Mouse (Mus musculus): ENCODE measurements around the gene Cacna1d. TPM values are rescaled to one million over a fixed set of nuclear protein-coding genes. Genes with fewer than 3 reads are reported as not detected.

The Cacna1d gene
- polyA plus RNA-seq, 1 experiment from 2014 or later: 8.5 TPM

DNA sequence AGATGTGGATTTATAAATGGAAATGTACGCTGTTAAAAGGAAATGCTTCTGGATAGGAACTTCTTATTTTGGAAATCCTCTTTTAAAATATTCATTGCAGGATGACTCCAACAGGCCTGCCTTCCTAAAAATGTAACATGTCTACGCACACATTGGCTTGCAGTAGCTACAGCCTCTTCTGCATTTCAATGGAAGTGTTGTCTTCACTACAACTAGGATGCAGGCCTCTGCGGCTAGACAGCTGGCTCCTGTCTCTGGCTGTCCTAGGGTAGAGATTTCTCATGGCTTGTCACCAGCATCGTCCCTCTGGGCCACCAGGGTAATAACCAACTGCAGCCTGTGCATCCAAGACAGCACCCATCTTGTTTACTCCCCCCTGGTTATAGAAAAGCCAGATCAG is 293.1 kb downstream of the Cacna1d start:
- no peaks in the 10 kb centered on the region for H3K9me3 ChIP-seq
- no peak for DNase-seq (ENCODE audit: low spot score)
- H3K36me3 ChIP-seq: no peaks in the 10 kb centered on the region
- 83% methylated on average over 4 of the region's 4 CpGs for WGBS
- H3K4me1 ChIP-seq: peaks cover 17% of the 10 kb centered on the region
- H3K4me3 ChIP-seq: no peak overlapping the region
- H3K27me3 ChIP-seq (ENCODE audit: insufficient read depth, poor library complexity, severe bottlenecking): no peaks in the 10 kb centered on the region
- no peak overlapping the region for H3K27ac ChIP-seq

DNA sequence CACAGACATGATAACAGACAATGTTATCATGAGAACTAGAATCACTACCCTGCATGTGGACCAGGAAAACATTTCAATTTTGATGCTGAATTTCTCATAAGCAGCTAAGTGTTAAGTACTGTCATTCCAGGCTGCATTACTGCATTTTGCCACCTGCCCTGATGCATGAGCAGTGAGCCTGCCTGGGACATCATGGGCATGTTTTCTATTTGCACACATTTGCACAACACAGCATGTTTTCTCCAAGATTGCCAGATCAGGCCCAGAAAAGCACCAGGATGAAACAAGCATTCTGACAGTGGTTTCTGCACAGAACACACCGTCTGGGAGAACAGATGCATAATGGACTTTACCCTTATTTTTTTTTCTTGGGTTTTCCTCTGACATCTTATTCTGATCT is 294.3 kb downstream of the Cacna1d start:
- DNase-seq (ENCODE audit: low spot score): no peak
- H3K4me1 ChIP-seq: peaks cover 17% of the 10 kb centered on the region
- H3K36me3 ChIP-seq: no peaks in the 10 kb centered on the region
- H3K27ac ChIP-seq: no peak overlapping the region
- H3K27me3 ChIP-seq (ENCODE audit: insufficient read depth, poor library complexity, severe bottlenecking): no peaks in the 10 kb centered on the region
- no peaks in the 10 kb centered on the region for H3K9me3 ChIP-seq
- 84% methylated on average over 1 of the region's 1 CpGs for WGBS
- no peak overlapping the region for H3K4me3 ChIP-seq

DNA sequence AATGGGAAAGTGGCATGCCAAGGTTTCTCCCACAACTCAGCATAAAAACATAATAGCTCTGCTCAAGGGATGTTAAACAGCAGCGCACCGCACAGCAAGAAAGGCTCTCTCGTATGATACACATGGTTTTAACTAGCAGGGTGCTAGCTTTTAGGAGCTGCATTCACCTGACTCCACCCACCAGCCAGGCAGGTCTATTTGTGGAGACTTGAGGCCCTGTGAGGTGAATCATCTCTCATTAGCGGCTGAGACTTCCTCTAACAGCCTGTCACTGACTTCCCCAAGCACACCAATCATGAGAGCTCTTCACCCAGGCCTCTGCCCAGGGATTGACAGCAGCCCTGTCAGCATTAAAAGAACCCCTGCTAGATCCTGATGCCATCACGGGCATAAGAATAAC is 295.0 kb downstream of the Cacna1d start:
- Histone ChIP-seq H3K4me3 (no peak overlapping the region), H3K4me1 (peaks cover 17% of the 10 kb centered on the region), H3K9me3 (no peaks in the 10 kb centered on the region), H3K36me3 (no peaks in the 10 kb centered on the region), H3K27me3 (ENCODE audit: insufficient read depth, poor library complexity, severe bottlenecking) (no peaks in the 10 kb centered on the region), H3K27ac (no peak overlapping the region)
- WGBS: 50% methylated on average over 5 of the region's 5 CpGs
- DNase-seq (ENCODE audit: low spot score): no peak

DNA sequence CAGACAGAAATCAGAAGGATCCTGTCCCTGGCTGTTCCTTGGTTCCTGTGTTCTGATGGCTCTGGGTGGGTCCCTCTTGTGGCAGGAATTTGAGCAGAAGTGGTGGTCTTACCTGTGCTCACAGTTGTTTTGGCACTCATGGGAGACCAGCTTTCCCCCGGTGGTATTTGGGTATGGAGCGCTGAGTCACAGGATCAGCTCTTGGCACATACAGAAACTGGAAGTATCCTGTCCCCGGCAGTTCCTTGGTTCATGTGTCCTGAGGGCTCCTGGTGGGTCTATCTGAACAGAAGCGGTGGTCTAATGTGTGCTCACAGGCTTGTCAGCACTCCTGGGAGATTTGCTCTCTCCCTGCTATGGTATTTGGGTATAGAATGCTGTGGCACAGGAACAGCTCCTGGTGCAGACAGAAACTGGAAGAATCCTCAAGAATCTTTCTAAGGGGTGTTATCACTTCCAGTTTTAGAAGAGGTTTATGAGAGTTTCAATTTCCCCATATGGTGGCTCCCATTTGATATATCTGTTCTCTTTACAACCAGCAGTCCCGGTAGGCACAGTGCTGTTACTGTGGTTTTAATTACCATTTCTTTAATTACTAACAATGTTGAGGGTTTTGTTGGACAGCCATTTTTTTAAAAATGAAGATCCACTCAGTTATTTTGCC is 300.8 kb downstream of the Cacna1d start:
- 84% methylated on average over 5 of the region's 5 CpGs for WGBS
- Histone ChIP-seq H3K9me3 (no peaks in the 10 kb centered on the region), H3K27ac (no peak overlapping the region), H3K27me3 (ENCODE audit: insufficient read depth, poor library complexity, severe bottlenecking) (no peaks in the 10 kb centered on the region), H3K36me3 (no peaks in the 10 kb centered on the region), H3K4me3 (no peak overlapping the region), H3K4me1 (no peaks in the 10 kb centered on the region)
- no peak for DNase-seq (ENCODE audit: low spot score)

DNA sequence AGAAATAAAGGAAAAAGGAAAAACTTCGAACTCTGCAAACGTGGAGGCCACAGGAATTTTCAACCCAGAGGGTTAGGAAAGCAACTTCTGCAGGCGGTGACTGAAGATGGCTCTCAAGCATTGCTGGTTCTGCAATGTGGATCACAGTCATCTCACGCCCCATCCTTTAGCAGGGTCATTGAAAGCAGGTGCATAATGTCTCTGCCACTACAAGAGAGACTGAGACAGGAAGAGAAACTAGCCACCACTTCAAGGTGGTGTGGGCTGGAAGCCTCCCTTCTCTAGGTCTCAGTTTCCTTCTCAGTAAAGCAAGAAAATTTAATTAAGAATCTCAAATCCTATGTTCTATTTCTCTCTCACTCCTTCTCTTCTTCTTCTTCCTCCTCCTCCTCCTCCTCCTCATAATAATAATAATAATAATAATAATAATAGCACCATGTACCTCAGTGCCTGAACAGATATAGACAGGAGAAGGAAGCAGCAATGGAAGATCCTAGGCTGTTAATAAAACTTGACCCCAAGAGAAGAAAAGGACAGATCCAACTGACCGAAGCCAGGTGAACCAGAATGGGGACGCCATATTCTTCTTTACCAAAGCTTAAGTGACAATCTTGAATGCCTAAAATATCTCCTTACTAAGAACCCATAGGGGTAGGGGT is 305.5 kb downstream of the Cacna1d start:
- Histone ChIP-seq H3K27me3 (ENCODE audit: insufficient read depth, poor library complexity, severe bottlenecking) (no peaks in the 10 kb centered on the region), H3K4me1 (no peaks in the 10 kb centered on the region), H3K9me3 (no peaks in the 10 kb centered on the region), H3K36me3 (no peaks in the 10 kb centered on the region), H3K27ac (no peak overlapping the region), H3K4me3 (no peak overlapping the region)
- WGBS: 87% methylated on average over 6 of the region's 6 CpGs
- no peak for DNase-seq (ENCODE audit: low spot score)

DNA sequence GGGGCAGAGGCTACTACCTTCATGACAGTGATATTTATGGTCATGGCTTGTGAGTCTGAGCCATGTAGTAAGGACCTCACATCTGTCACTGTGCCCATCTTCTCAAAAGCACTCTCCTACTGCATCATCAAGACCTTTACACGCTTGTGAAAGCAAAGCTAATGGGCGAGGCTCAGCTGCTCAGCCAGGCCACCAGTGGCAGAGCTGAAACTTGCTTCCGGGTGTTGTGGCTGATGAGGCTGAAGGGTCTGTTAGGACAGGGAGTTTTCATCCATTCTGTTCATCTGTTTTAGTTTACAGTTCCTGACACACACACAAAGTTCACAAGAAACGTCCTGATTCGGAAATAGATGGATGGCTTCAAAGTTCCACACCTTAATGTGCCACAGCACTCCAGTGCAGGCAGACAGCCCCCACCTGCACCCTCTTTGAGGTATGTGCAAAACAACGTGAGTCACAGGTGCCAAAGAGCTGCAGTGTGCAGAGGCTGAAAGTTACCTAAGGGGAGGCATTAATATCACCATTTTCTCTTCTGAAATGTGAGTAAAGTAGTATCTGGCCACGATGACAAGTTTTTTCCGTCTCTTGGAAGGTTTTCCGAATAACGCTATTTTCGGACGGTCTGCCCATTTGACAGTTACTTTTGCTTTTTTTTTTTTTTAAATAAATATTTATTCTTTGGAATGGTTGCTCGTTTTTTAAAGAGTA is 306.7 kb downstream of the Cacna1d start:
- 82% methylated on average over 13 of the region's 13 CpGs for WGBS
- H3K36me3 ChIP-seq: no peaks in the 10 kb centered on the region
- H3K4me1 ChIP-seq: no peaks in the 10 kb centered on the region
- no peak overlapping the region for H3K27ac ChIP-seq
- H3K27me3 ChIP-seq (ENCODE audit: insufficient read depth, poor library complexity, severe bottlenecking): no peaks in the 10 kb centered on the region
- no peak for DNase-seq (ENCODE audit: low spot score)
- H3K9me3 ChIP-seq: no peaks in the 10 kb centered on the region
- H3K4me3 ChIP-seq: no peak overlapping the region

DNA sequence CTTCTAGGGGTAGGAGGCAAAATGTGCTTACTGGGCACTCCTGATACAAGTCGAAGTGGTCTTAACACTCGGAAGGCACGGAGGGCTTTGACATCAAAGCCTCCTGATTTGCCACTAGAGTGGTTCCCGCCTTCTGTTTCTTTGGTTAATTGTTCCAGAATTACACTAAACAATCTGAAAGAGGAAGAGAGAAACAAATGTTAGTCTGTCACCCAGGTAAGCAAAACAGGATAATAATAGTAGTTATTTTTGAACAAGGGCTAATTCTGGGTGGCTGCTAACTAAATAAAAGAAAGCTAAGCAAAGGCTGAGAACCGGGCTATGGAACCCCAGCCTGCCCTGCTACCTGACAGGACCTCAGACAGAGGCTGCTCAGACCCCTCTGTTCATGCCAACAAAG is 307.2 kb downstream of the Cacna1d start:
- no peak for DNase-seq (ENCODE audit: low spot score)
- H3K27me3 ChIP-seq (ENCODE audit: insufficient read depth, poor library complexity, severe bottlenecking): no peaks in the 10 kb centered on the region
- H3K4me3 ChIP-seq: no peak overlapping the region
- 74% methylated on average over 5 of the region's 5 CpGs for WGBS
- no peak overlapping the region for H3K27ac ChIP-seq
- no peaks in the 10 kb centered on the region for H3K9me3 ChIP-seq
- H3K36me3 ChIP-seq: no peaks in the 10 kb centered on the region
- H3K4me1 ChIP-seq: no peaks in the 10 kb centered on the region

DNA sequence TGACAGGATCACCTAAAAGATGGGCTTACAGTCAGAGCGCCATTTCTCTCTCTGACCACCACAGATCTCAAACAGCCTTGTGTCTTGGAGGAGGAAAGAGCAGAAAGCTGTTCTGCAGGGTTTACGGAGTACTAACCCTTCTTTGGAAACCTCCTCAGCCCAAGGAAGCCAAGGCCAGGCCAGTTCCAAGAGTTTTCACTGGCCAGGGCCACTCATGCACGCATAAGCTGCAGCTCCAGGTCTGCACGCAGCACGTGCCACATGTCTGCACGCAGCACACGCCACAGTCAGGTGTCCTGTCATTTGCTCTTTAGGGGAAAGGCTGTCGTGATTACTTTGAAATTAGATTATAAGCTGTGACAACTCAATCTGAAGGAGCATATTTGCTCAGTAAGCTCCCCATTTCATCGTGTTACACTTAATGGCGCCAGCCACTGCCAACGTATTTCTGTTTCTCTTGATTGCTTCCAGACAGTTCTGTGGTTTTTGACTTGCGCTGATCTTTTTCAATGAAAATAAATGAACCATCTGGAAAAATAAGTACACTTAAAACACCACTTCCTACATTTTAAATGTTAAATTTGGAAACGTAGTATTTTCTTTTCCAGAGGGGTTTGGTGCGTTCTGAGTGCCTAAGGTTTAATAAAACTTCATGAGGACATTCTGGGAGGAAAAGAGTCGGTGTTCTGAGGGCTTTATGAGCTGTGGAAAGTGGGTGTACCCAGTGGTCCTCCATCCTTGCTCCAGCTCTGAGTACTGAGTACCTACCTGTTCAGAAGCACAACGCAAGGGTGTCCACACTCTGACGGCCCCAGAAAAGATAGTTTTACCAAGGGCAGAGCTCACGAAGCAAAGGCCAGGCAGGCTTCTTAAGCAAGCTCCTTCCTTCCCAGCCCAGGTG is 308.4 kb downstream of the Cacna1d start:
- WGBS: 84% methylated on average over 18 of the region's 18 CpGs

DNA sequence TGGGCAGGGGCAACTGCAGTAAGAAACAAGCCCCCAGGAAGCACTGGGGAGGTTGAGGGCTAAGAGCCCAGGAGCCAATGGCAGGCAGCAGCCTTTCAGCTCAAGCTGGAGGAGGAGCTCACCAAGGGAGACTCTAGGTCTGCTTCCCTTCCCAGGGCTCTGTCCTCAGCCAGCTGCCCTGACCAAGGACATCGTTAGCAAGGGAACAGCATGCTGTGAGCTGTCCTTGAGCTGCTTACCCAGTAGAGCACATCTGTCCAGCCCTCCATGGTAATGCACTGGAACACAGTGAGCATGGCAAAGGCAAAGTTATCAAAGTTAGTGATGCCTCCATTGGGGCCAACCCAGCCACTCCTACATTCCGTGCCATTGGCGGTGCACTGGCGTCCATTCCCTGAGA is 312.9 kb downstream of the Cacna1d start:
- Histone ChIP-seq H3K27ac (0 out of 2 replicates have a peak overlapping the region, but pooled peaks have one; percentile 16), H3K4me1 (peaks cover 9% of the 10 kb centered on the region), H3K27me3 (ENCODE audit: insufficient read depth, poor library complexity, severe bottlenecking) (no peaks in the 10 kb centered on the region), H3K4me3 (no peak overlapping the region), H3K9me3 (no peaks in the 10 kb centered on the region), H3K36me3 (no peaks in the 10 kb centered on the region)
- 75% methylated on average over 4 of the region's 4 CpGs for WGBS
- DNase-seq (ENCODE audit: low spot score): no peak

More for the DNA sequence above, 308.4 kb downstream of the Cacna1d start:
- Histone ChIP-seq H3K27me3 (ENCODE audit: insufficient read depth, poor library complexity, severe bottlenecking) (no peaks in the 10 kb centered on the region), H3K4me3 (no peak overlapping the region), H3K36me3 (no peaks in the 10 kb centered on the region), H3K9me3 (no peaks in the 10 kb centered on the region), H3K4me1 (peaks cover 6% of the 10 kb centered on the region), H3K27ac (no peak overlapping the region)
- no peak for DNase-seq (ENCODE audit: low spot score)

DNA sequence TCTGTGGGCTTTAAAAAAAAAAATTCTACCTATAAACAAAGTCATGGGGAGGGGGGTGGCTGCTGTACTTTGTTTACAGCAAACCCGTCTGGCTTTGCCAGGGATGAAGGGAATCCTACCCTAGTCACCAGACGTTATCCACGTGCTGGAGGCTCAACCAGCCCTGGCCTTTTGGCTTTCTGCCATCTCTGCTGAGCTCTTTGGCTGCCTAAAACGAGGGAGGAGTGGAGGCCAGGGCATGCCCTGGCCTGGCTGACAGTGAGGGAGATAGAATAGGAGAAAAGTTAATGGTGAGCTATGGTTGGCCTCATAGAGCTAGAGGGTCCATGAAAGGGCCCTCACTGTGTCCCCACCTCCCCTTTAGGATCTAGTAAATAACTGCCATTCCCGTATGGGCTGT is 313.4 kb downstream of the Cacna1d start:
- H3K9me3 ChIP-seq: no peaks in the 10 kb centered on the region
- no peak for DNase-seq (ENCODE audit: low spot score)
- peaks cover 9% of the 10 kb centered on the region for H3K4me1 ChIP-seq
- WGBS: 47% methylated on average over 5 of the region's 5 CpGs
- H3K36me3 ChIP-seq: no peaks in the 10 kb centered on the region
- H3K27me3 ChIP-seq (ENCODE audit: insufficient read depth, poor library complexity, severe bottlenecking): no peaks in the 10 kb centered on the region
- no peak overlapping the region for H3K4me3 ChIP-seq
- H3K27ac ChIP-seq: 0 out of 2 replicates have a peak overlapping the region, but pooled peaks have one; percentile 16

DNA sequence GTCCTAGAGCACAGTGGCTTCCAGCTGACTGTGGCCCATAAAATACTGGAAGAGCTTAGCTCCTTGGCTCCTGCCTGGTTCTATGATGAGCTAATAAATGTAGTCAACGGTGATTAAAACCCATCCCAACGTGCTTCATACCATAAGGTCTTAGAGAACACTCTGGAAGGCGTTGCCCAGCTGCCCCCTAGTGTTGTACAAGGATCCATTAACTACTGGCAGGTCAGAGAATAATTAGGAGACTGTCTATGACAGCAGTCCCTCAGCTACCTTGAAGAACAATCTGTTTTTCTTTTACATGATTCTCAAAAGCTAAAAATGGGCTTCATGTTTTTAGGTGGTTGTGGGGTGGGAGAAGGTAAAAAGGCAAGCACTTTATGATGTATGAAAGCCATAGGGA is 315.9 kb downstream of the Cacna1d start:
- no peak for DNase-seq (ENCODE audit: low spot score)
- no peak overlapping the region for H3K27ac ChIP-seq
- no peaks in the 10 kb centered on the region for H3K27me3 ChIP-seq (ENCODE audit: insufficient read depth, poor library complexity, severe bottlenecking)
- WGBS: 70% methylated on average over 3 of the region's 3 CpGs
- no peaks in the 10 kb centered on the region for H3K36me3 ChIP-seq
- H3K4me3 ChIP-seq: no peak overlapping the region
- peaks cover 16% of the 10 kb centered on the region for H3K4me1 ChIP-seq
- no peaks in the 10 kb centered on the region for H3K9me3 ChIP-seq

DNA sequence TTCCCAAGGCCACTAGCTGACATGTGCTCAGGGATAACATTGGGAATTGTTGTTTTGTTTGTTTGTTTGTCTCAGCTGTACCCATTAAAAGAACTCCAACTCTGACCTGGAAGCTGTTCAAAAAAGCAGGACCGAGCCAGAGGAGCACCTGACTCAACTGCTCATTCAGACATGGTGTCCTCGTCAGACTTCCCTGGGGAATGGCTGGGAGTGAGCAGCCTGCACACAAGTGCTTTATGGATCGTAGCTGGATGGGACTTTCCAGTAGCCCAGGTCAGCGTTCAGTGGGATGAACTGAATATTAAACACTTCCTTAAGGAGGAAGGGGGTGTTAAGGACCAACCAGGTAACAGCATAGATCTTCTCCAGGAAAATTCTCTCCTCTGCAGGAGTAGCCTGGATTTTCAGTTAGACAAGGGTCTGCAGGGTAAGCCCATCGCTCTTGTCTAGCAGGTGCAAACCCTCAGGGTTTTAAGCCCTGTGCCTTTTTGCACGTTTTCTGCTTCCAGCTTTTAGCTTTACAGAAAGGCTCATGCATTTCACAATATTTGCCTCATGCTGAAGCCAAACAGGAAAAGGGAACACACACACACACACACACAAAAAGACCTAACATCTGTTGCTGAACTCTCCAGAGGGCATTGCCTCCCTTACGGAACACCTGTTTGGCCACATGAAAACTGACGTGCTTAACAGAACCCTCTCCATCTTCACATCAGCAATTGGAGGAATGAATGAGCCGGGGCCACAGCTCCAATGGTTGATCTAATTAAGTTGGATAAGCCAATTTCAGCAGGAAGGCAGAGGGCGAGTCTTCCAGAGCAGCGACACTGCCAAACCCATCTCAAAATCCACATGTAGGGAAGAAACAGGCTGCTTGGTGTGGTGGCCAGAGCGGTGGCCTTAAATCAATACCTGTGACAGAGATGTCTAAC is 318.2 kb downstream of the Cacna1d start:
- H3K27me3 ChIP-seq (ENCODE audit: insufficient read depth, poor library complexity, severe bottlenecking): no peaks in the 10 kb centered on the region
- WGBS: 80% methylated on average over 12 of the region's 12 CpGs

More for the DNA sequence above, 318.2 kb downstream of the Cacna1d start:
- H3K4me1 ChIP-seq: peaks cover 27% of the 10 kb centered on the region
- DNase-seq (ENCODE audit: low spot score): no peak
- no peaks in the 10 kb centered on the region for H3K36me3 ChIP-seq
- H3K4me3 ChIP-seq: no peak overlapping the region
- no peaks in the 10 kb centered on the region for H3K9me3 ChIP-seq
- H3K27ac ChIP-seq: no peak overlapping the region
